Mouse (Mus musculus): ENCODE measurements around the gene Gm17455. TPM values are rescaled to one million over a fixed set of nuclear protein-coding genes. Genes with fewer than 3 reads are reported as not detected.

The Gm17455 gene
- polyA plus RNA-seq (2014; fragmentation: Illumina TruSeq; extraction: RNeasy Lipid Tissue Mini Kit (QIAGEN cat#74804); ENCODE audit: low replicate concordance), result not detected

DNA sequence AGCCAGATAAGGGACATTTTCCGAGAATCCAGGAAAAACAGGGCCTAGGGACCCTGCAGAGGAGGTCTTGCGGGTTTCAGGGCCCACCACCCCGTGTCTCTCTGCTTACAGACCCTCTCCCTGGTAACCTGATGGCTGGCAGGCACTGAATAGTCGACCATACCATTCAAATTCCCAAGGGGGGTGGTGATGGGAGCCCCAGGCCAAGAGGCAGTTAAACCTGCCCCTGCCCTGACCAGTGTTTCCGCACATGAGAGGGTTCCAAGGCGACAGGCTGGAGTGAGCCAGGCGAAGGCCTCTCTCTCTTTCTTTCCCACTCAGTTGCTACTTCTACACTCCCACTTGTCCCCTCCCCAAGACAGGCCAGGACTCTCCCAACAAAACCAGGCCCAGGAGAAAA, at the start of gene Gm17455:
Gm17455 (plus strand) TSS at position 278 of the 400 bp plus-strand sequence.

Other genes starting within 250 kb of the Gm17455 start
- gene Chst3, start 180.5 kb upstream of the Gm17455 start, polyA plus RNA-seq (2014; fragmentation: Illumina TruSeq; extraction: RNeasy Lipid Tissue Mini Kit (QIAGEN cat#74804); ENCODE audit: low replicate concordance), result 0.48 TPM
- gene Psap, start 122.1 kb upstream of the Gm17455 start, polyA plus RNA-seq (2014; fragmentation: Illumina TruSeq; extraction: RNeasy Lipid Tissue Mini Kit (QIAGEN cat#74804); ENCODE audit: low replicate concordance), result 37.7 TPM
- 2.6 TPM for gene Vsir, start 52.9 kb upstream of the Gm17455 start, polyA plus RNA-seq (2014; fragmentation: Illumina TruSeq; extraction: RNeasy Lipid Tissue Mini Kit (QIAGEN cat#74804); ENCODE audit: low replicate concordance)

Measured in small intestine, adult 10 weeks (tissue).